Mouse (Mus musculus) embryonic facial prominence, embryonic 15.5 days (tissue): ENCODE measurements around the gene Samd3. TPM values are rescaled to one million over a fixed set of nuclear protein-coding genes. Genes with fewer than 3 reads are reported as not detected.

Source experiments
- ATAC-seq: fragments of 200-750 bp; cut with Nextera tagmentation; 2 replicates; pipeline ENCODE4 v1.8.0; 2017; ENCODE audit warnings: low read depth, moderate TSS enrichment; ENCODE audit not compliant: insufficient number of reproducible peaks, low FRiP score, low TSS enrichment
- H3K27ac ChIP-seq: fragments of 300-500 bp; sonication (generic); replicated peaks from 2 replicates; pipeline ENCODE4 v1.5.1; 2015; ENCODE audit warnings: mild to moderate bottlenecking, inconsistent platforms
- H3K27me3 ChIP-seq: fragments of 300-500 bp; sonication (generic); 2 replicates; pipeline ENCODE4 v1.6.1; 2015; ENCODE audit warnings: inconsistent platforms
- H3K36me3 ChIP-seq: fragments of 300-500 bp; sonication (generic); 2 replicates; pipeline ENCODE4 v1.6.1; 2015; ENCODE audit warnings: mild to moderate bottlenecking, inconsistent platforms
- H3K4me1 ChIP-seq: fragments of 300-500 bp; sonication (generic); 2 replicates; pipeline ENCODE4 v1.6.1; 2015; ENCODE audit warnings: inconsistent platforms
- H3K4me2 ChIP-seq: fragments of 300-500 bp; sonication (generic); replicated peaks from 2 replicates; pipeline ENCODE4 v1.6.1; 2015; ENCODE audit warnings: mild to moderate bottlenecking, inconsistent platforms
- H3K4me3 ChIP-seq: fragments of 300-500 bp; sonication (generic); replicated peaks from 2 replicates; pipeline ENCODE4 v1.5.1; 2015; ENCODE audit warnings: mild to moderate bottlenecking, inconsistent platforms
- H3K9ac ChIP-seq: fragments of 300-500 bp; sonication (generic); 2 replicates; pipeline ENCODE4 v1.6.1; 2015; ENCODE audit warnings: inconsistent platforms
- H3K9me3 ChIP-seq: fragments of 300-500 bp; sonication (generic); replicated peaks from 2 replicates; pipeline ENCODE4 v1.6.1; 2016; ENCODE audit warnings: inconsistent platforms
- WGBS: fragments of 180-500 bp; shearing (Covaris S2); methylation state at CpG from one replicate; pipeline ENCODE4 v1.1.7; 2015; 5-methylcytosine and 5-hydroxymethylcytosine counted together
- polyA plus RNA-seq: library from polyadenylated mRNA; unstranded; fragments of >200 nt; fragmentation: Nextera tagmentation; extraction: Ambion mirVana; gene quantifications from 2 replicates; pipeline ENCODE4 v1.2.1, GENCODE M21; 2015

Gene Samd3
- polyA plus RNA-seq, 1 experiment from 2014 or later: 0.28 TPM

DNA sequence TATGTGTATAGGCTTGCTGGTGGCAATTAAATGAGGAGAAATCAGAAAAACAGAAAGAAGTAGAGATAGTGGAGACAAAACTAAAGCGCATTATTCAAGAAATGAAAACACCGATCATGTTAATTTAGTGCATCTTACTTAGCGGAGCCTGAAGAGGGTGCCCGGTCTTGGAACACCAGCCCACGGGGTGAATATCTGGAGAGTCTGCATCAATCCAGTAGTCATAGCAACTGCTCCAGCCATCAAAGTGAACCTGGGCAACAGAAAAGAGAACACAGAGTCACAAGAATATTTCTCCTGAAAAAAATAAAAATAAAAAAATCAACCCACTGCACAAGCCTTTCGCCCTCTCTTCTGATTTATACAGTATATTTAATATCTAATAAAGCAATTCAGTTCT, 74.0 kb downstream of the Samd3 start:
- Histone ChIP-seq H3K4me1 (no peaks in the 10 kb centered on the region), H3K27ac (no peak overlapping the region), H3K36me3 (peaks cover 21% of the 10 kb centered on the region; the same call in 1 of the 2 replicates), H3K9me3 (no peaks in the 10 kb centered on the region), H3K9ac (no peak overlapping the region), H3K4me2 (no peak overlapping the region), H3K4me3 (no peak overlapping the region), H3K27me3 (no peaks in the 10 kb centered on the region)
- no peak for ATAC-seq
- 93% methylated on average over 6 of the region's 6 CpGs for WGBS

DNA sequence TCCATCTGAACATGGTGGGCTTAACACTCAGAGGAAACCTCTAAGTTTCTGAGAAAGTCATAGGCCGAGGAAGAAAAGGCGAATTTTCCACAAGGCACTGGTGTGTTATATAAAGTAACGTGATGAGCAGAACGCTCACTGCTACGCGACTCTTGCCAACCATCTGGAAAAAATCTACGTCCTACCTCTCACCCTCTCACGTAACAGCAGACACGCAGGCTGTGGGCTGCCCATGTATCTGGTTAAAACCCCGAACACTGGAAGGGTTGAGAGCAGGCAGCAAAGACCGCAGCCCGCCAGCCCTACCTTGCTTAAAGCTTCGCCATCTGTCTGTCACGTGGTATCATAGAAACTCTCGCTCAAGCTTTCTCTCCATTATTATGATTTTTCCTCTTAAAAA, 84.8 kb downstream of the Samd3 start:
- H3K36me3 ChIP-seq: peaks cover 29% of the 10 kb centered on the region
- ATAC-seq: 0 out of 2 replicates have a peak, but pooled peaks have one; percentile 39
- H3K9me3 ChIP-seq: no peaks in the 10 kb centered on the region
- H3K4me2 ChIP-seq: no peak overlapping the region
- WGBS: 46% methylated on average over 15 of the region's 15 CpGs
- no peaks in the 10 kb centered on the region for H3K27me3 ChIP-seq
- H3K4me1 ChIP-seq: no peaks in the 10 kb centered on the region; the same call in 1 of the 2 replicates
- H3K27ac ChIP-seq: 0 out of 2 replicates have a peak overlapping the region, but pooled peaks have one; percentile 34
- H3K9ac ChIP-seq: no peak overlapping the region
- no peak overlapping the region for H3K4me3 ChIP-seq

DNA sequence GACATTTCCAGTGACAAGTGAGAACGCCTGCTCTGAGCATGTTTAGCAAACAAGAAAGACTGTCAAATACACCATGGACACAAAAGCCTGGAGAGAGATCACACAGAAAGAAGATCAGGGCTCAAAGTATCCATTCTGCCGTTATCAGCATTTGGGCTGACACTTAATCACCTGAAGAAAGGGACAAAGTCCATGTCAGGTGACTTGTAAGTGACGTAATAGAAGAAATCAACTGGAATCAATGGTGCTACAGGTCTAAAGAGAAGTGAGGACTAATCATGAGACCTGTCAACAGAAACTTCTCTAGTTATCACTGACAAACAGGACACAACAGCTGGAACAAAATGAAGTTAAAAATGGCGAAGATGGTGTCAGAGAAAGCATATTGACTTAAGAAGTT, 91.2 kb downstream of the Samd3 start:
- Histone ChIP-seq H3K4me3 (no peak overlapping the region), H3K4me2 (no peak overlapping the region), H3K27me3 (no peaks in the 10 kb centered on the region), H3K36me3 (peaks cover 36% of the 10 kb centered on the region), H3K27ac (no peak overlapping the region), H3K9me3 (no peaks in the 10 kb centered on the region), H3K4me1 (no peaks in the 10 kb centered on the region), H3K9ac (no peak overlapping the region)
- no peak for ATAC-seq
- WGBS: 87% methylated on average over 4 of the region's 4 CpGs

Other genes with a start within 250 kb of the Samd3 start
- gene Gm9767, start 151.5 kb upstream of the Samd3 start, polyA plus RNA-seq: 0.37 and 1.7 TPM in 2 replicates
- gene Tmem200a, start 150.7 kb upstream of the Samd3 start, polyA plus RNA-seq: 14.8 and 15.8 TPM in 2 replicates
- 15.0 and 17.2 TPM in 2 replicates for gene L3mbtl3, start 146.3 kb downstream of the Samd3 start, polyA plus RNA-seq